In genomic region chr5:24474025-24474722, GRCm38 (mm10) we compare ENCODE assay signal across 8 mouse cellular contexts. TPM values are rescaled to one million over a fixed set of nuclear protein-coding genes. Genes with fewer than 3 reads are reported as not detected.
DNase-seq lines count a peak whose midpoint lies in the region; ATAC-seq and TF ChIP-seq lines count a peak whose summit lies in the region.

No protein-coding gene starts in this region.

- H3K27ac ChIP-seq in forebrain, postnatal 0 days (ENCODE audit: low read depth, low read length): no peak overlapping the region
- H3K27ac ChIP-seq in limb, embryonic 11.5 days (replicated peaks; ENCODE audit: low read depth, low read length): no peak overlapping the region; the same call in 1 of the 2 replicates
- no peak overlapping the region for H3K27ac ChIP-seq in midbrain, embryonic 15.5 days

- WGBS in forebrain, postnatal 0 days: 10% methylated on average over 77 of the region's 77 CpGs
- 0% methylated on average over 74 of the region's 77 CpGs for WGBS in limb, embryonic 11.5 days
- 4% methylated on average over 76 of the region's 77 CpGs for WGBS in midbrain, embryonic 15.5 days

- H3K4me3 ChIP-seq in forebrain, postnatal 0 days (ENCODE audit: low read depth, low read length): peak overlapping the region; percentile 29
- peak overlapping the region; percentile 44 for H3K4me3 ChIP-seq in limb, embryonic 11.5 days (ENCODE audit: low read depth, low read length)
- H3K4me3 ChIP-seq in midbrain, embryonic 15.5 days: peak overlapping the region; percentile 29

- 0 out of 2 replicates have a peak overlapping the region, but pooled peaks have one; percentile 25 for H3K9ac ChIP-seq in forebrain, postnatal 0 days
- H3K9ac ChIP-seq in limb, embryonic 11.5 days (ENCODE audit: low read length): peak overlapping the region; percentile 56
- H3K9ac ChIP-seq in midbrain, embryonic 15.5 days: peak overlapping the region; percentile 7; the same call in 1 of the 2 replicates

- DNase-seq in retina, postnatal 1 day: peak; percentile 40
- DNase-seq in retina, embryonic 14.5 days (ENCODE audit: low spot score): no peak
- DNase-seq in forebrain, postnatal 0 days: no peak
- peak; percentile 71 for DNase-seq in limb, embryonic 11.5 days (ENCODE audit: low spot score)
- DNase-seq in thymus, postnatal 10 days (ENCODE audit: low spot score in 2 of 2): no peak
- DNase-seq in right cerebral cortex, postnatal 14 days: no peak
- no peak for DNase-seq in frontal cortex, adult 2 months (ENCODE audit: extremely low spot score in 1 of 2, low spot score in 1 of 2)

- no peaks in the 10 kb centered on the region for H3K9me3 ChIP-seq in forebrain, postnatal 0 days (ENCODE audit: low read length)
- no peaks in the 10 kb centered on the region for H3K9me3 ChIP-seq in limb, embryonic 11.5 days (ENCODE audit: control insufficient read depth, low read length)
- no peaks in the 10 kb centered on the region for H3K9me3 ChIP-seq in midbrain, embryonic 15.5 days

- no peak for TF ChIP-seq CTCF in forebrain, postnatal 0 days (IDR thresholded peaks at IDR 0.05; ENCODE audit: low read depth)

- no peaks in the 10 kb centered on the region for H3K4me1 ChIP-seq in forebrain, postnatal 0 days (ENCODE audit: insufficient read depth)
- H3K4me1 ChIP-seq in limb, embryonic 11.5 days (ENCODE audit: control insufficient read depth, insufficient read depth, low read length): peaks cover 36% of the 10 kb centered on the region
- peaks cover 31% of the 10 kb centered on the region for H3K4me1 ChIP-seq in midbrain, embryonic 15.5 days

- peak; percentile 7; the same call in 1 of the 2 replicates for ATAC-seq in forebrain, postnatal 0 days
- ATAC-seq in limb, embryonic 11.5 days (ENCODE audit: insufficient number of reproducible peaks, low FRiP score, low TSS enrichment, low read depth): 0 out of 2 replicates have a peak, but pooled peaks have one; percentile 7
- ATAC-seq in midbrain, embryonic 15.5 days (replicated peaks): peak; percentile 12; the same call in 1 of the 2 replicates

- H3K4me2 ChIP-seq in forebrain, postnatal 0 days (ENCODE audit: low read depth): peak overlapping the region; percentile 60
- H3K4me2 ChIP-seq in limb, embryonic 11.5 days (ENCODE audit: low read depth, severe bottlenecking): peak overlapping the region; percentile 96
- H3K4me2 ChIP-seq in midbrain, embryonic 15.5 days: peak overlapping the region; percentile 52

- H3K27me3 ChIP-seq in forebrain, postnatal 0 days (ENCODE audit: insufficient read depth, low read length): no peaks in the 10 kb centered on the region
- H3K27me3 ChIP-seq in limb, embryonic 11.5 days (ENCODE audit: control insufficient read depth, insufficient read depth, low read length): peaks cover 14% of the 10 kb centered on the region; the same call in 1 of the 2 replicates
- H3K27me3 ChIP-seq in midbrain, embryonic 15.5 days (replicated peaks): 0 out of 2 replicates have a peak, but pooled peaks cover 3% of the 10 kb centered on the region

- H3K36me3 ChIP-seq in forebrain, postnatal 0 days (ENCODE audit: insufficient read depth): peaks cover 28% of the 10 kb centered on the region
- peaks cover 15% of the 10 kb centered on the region for H3K36me3 ChIP-seq in limb, embryonic 11.5 days (ENCODE audit: control insufficient read depth, insufficient read depth, low read length)
- H3K36me3 ChIP-seq in midbrain, embryonic 15.5 days (replicated peaks): peaks cover 8% of the 10 kb centered on the region; the same call in 1 of the 2 replicates

RNA-seq across cellular contexts. Expression of gene Agap3, which starts 22.2 kb away (rescaled TPM):
- total RNA-seq in forebrain, postnatal 0 days (2014; rRNA removed): 270 and 296 TPM in 2 replicates
- 136 and 140 TPM in 2 replicates for polyA plus RNA-seq in forebrain, postnatal 0 days (2015; fragmentation: Nextera tagmentation; extraction: Ambion mirVana)
- polyA plus RNA-seq in limb, embryonic 11.5 days (2014; fragmentation: Nextera tagmentation; extraction: Ambion mirVana): 39.9 and 52.1 TPM in 2 replicates
- polyA plus RNA-seq in midbrain, embryonic 15.5 days (2015; fragmentation: Nextera tagmentation; extraction: Ambion mirVana): 122 and 124 TPM in 2 replicates
- 390 and 432 TPM in 2 replicates for polyA plus RNA-seq in frontal cortex, adult 2 months (2012; rRNA removed)

RNA-seq across cellular contexts. Expression of gene Tmub1, which starts 26.5 kb away (rescaled TPM):
- total RNA-seq in forebrain, postnatal 0 days (2014; rRNA removed): 34.3 and 47.2 TPM in 2 replicates
- polyA plus RNA-seq in forebrain, postnatal 0 days (2015; fragmentation: Nextera tagmentation; extraction: Ambion mirVana): 54.8 and 56.7 TPM in 2 replicates
- polyA plus RNA-seq in limb, embryonic 11.5 days (2014; fragmentation: Nextera tagmentation; extraction: Ambion mirVana): 25.4 and 27.1 TPM in 2 replicates
- 62.9 and 63.7 TPM in 2 replicates for polyA plus RNA-seq in midbrain, embryonic 15.5 days (2015; fragmentation: Nextera tagmentation; extraction: Ambion mirVana)
- 42.7 and 43.7 TPM in 2 replicates for polyA plus RNA-seq in frontal cortex, adult 2 months (2012; rRNA removed)

RNA-seq across cellular contexts. Expression of gene Fastk, which starts 29.1 kb away (rescaled TPM):
- total RNA-seq in forebrain, postnatal 0 days (2014; rRNA removed): 87.0 and 132 TPM in 2 replicates
- polyA plus RNA-seq in forebrain, postnatal 0 days (2015; fragmentation: Nextera tagmentation; extraction: Ambion mirVana): 88.7 and 91.9 TPM in 2 replicates
- polyA plus RNA-seq in limb, embryonic 11.5 days (2014; fragmentation: Nextera tagmentation; extraction: Ambion mirVana): 89.6 and 95.1 TPM in 2 replicates
- 96.6 and 104 TPM in 2 replicates for polyA plus RNA-seq in midbrain, embryonic 15.5 days (2015; fragmentation: Nextera tagmentation; extraction: Ambion mirVana)
- polyA plus RNA-seq in frontal cortex, adult 2 months (2012; rRNA removed): 223 and 235 TPM in 2 replicates

RNA-seq across cellular contexts. Expression of gene Slc4a2, which starts 50.5 kb away (rescaled TPM):
- total RNA-seq in forebrain, postnatal 0 days (2014; rRNA removed): 21.4 and 31.9 TPM in 2 replicates
- polyA plus RNA-seq in forebrain, postnatal 0 days (2015; fragmentation: Nextera tagmentation; extraction: Ambion mirVana): 9.7 and 13.9 TPM in 2 replicates
- 26.9 and 28.0 TPM in 2 replicates for polyA plus RNA-seq in limb, embryonic 11.5 days (2014; fragmentation: Nextera tagmentation; extraction: Ambion mirVana)
- polyA plus RNA-seq in midbrain, embryonic 15.5 days (2015; fragmentation: Nextera tagmentation; extraction: Ambion mirVana): 23.1 and 26.1 TPM in 2 replicates
- polyA plus RNA-seq in frontal cortex, adult 2 months (2012; rRNA removed): 32.2 and 32.3 TPM in 2 replicates

RNA-seq across cellular contexts. Expression of gene Cdk5, which starts 50.8 kb away (rescaled TPM):
- total RNA-seq in forebrain, postnatal 0 days (2014; rRNA removed): 83.3 and 93.8 TPM in 2 replicates
- polyA plus RNA-seq in forebrain, postnatal 0 days (2015; fragmentation: Nextera tagmentation; extraction: Ambion mirVana): 156 and 165 TPM in 2 replicates
- 48.6 and 49.2 TPM in 2 replicates for polyA plus RNA-seq in limb, embryonic 11.5 days (2014; fragmentation: Nextera tagmentation; extraction: Ambion mirVana)
- 120 and 121 TPM in 2 replicates for polyA plus RNA-seq in midbrain, embryonic 15.5 days (2015; fragmentation: Nextera tagmentation; extraction: Ambion mirVana)
- polyA plus RNA-seq in frontal cortex, adult 2 months (2012; rRNA removed): 214 and 226 TPM in 2 replicates

Comparison
In these comparisons a context has a peak if more than half of its experiments do, and no peak if none do; other contexts are left out.
1. DNase-seq: peak in retina, postnatal 1 day (single experiment) and limb, embryonic 11.5 days (single experiment); none in retina, embryonic 14.5 days (single experiment), forebrain, postnatal 0 days (single experiment), thymus, postnatal 10 days (0 of 2), right cerebral cortex, postnatal 14 days (single experiment) and frontal cortex, adult 2 months (0 of 2).
2. Peak in every context shown above with its lines, with median percentiles within 50 percentile points of each other: ATAC-seq, H3K4me2 ChIP-seq, H3K4me3 ChIP-seq and H3K9ac ChIP-seq.